Mouse (Mus musculus): Measurements from ENCODE around the gene Gm20388. TPM values are rescaled to one million over a fixed set of nuclear protein-coding genes. Genes with fewer than 3 reads are reported as not detected.
A peak's percentile ranks its signal among the peaks of the same experiment; 100 is the strongest.

Gene Gm20388
- polyA plus RNA-seq, 1 experiment: 28.1 TPM

DNA sequence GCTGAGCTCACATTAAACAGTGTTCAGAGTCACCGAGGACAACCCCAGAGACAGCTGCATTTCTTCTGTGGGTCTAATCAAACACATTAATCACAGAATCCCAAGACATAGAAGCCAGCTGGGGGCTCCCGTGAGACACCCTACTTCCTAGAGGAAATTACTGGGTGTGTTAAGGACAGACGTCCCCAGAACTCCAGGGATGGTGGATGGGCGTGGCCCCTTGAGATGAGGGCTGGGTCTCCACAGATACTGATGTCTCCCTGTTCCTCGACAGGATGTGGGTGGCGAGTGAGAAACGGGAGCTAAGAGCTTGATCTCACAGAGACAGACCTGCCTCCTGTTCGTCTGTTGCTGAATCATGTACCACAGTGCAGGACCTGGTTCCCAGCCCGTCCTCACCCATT lies 2432.2 kb downstream of the Gm20388 start:
- Histone ChIP-seq H3K9me3 (replicated peaks; ENCODE audit: control insufficient read depth, insufficient read depth, low read length, poor library complexity, severe bottlenecking) (no peaks in the 10 kb centered on the region), H3K9ac (ENCODE audit: low read depth, poor library complexity, severe bottlenecking) (no peak overlapping the region), H3K27me3 (ENCODE audit: control insufficient read depth, insufficient read depth, low read length, poor library complexity, severe bottlenecking) (no peaks in the 10 kb centered on the region), H3K4me1 (ENCODE audit: control insufficient read depth, insufficient read depth, low read length) (peaks cover 4% of the 10 kb centered on the region), H3K27ac (ENCODE audit: insufficient read depth, low read length) (no peak overlapping the region), H3K36me3 (ENCODE audit: control insufficient read depth, insufficient read depth, low read length, poor library complexity, severe bottlenecking) (no peaks in the 10 kb centered on the region), H3K4me3 (ENCODE audit: low read depth, low read length) (no peak overlapping the region)
- TF ChIP-seq CTCF (IDR thresholded peaks at IDR 0.05; ENCODE audit: low read depth, low read length): no peak
- no peak for TF ChIP-seq POLR2A (IDR thresholded peaks at IDR 0.05; ENCODE audit: insufficient read depth, low read length)
- TF ChIP-seq EP300 (IDR thresholded peaks at IDR 0.05; ENCODE audit: insufficient read depth, low read depth, low read length): no peak

DNA sequence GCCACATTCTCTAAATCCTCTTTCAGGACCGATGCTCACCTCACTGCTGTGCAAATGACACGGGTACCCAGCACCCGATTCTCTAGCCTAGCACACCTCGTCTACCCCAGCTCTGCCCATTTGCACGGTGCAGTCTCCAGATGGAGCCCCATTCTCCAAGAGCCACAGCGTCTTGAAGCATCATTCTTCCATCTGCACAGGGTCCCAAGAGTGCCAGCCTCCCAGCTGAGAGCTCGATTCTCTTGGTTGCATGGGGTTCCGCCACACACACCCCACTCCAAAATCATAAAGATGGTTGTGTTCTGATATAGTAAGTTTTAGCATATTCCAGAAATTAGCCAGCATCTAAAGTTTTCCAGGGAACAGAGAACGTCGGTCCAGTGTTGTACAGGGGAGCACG lies 2432.7 kb downstream of the Gm20388 start:
- Histone ChIP-seq H3K9ac (ENCODE audit: low read depth, poor library complexity, severe bottlenecking) (peak overlapping the region; percentile 38), H3K4me3 (ENCODE audit: low read depth, low read length) (peak overlapping the region; percentile 37), H3K9me3 (replicated peaks; ENCODE audit: control insufficient read depth, insufficient read depth, low read length, poor library complexity, severe bottlenecking) (no peaks in the 10 kb centered on the region), H3K27ac (ENCODE audit: insufficient read depth, low read length) (peak overlapping the region; percentile 9; the same call in 1 of the 2 replicates), H3K36me3 (ENCODE audit: control insufficient read depth, insufficient read depth, low read length, poor library complexity, severe bottlenecking) (no peaks in the 10 kb centered on the region), H3K4me1 (ENCODE audit: control insufficient read depth, insufficient read depth, low read length) (peaks cover 4% of the 10 kb centered on the region), H3K27me3 (ENCODE audit: control insufficient read depth, insufficient read depth, low read length, poor library complexity, severe bottlenecking) (no peaks in the 10 kb centered on the region)
- no peak for TF ChIP-seq EP300 (IDR thresholded peaks at IDR 0.05; ENCODE audit: insufficient read depth, low read depth, low read length)
- TF ChIP-seq CTCF (IDR thresholded peaks at IDR 0.05; ENCODE audit: low read depth, low read length): no peak
- no peak for TF ChIP-seq POLR2A (IDR thresholded peaks at IDR 0.05; ENCODE audit: insufficient read depth, low read length)

DNA sequence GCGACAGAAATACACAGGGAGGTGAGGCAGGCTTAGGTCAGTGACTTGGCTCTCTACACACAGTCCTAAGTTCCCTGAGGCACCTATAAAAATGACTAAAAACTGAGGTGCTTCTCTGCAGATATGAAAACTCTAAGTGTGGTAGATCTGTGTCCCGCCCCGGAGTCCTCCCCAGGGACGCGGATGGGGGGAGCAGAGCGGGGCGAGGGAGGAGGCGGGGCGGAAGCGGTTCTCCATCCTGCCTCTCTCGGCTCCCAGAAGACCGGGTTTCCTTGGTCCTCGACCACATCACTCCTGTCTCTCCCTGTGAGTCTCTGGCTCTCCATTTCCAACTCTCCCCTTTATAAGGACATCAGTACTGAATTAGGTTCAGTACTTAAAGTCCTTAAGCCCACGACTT lies 2433.1 kb downstream of the Gm20388 start:
- Histone ChIP-seq H3K27me3 (ENCODE audit: control insufficient read depth, insufficient read depth, low read length, poor library complexity, severe bottlenecking) (no peaks in the 10 kb centered on the region), H3K36me3 (ENCODE audit: control insufficient read depth, insufficient read depth, low read length, poor library complexity, severe bottlenecking) (no peaks in the 10 kb centered on the region), H3K9me3 (replicated peaks; ENCODE audit: control insufficient read depth, insufficient read depth, low read length, poor library complexity, severe bottlenecking) (no peaks in the 10 kb centered on the region), H3K4me1 (ENCODE audit: control insufficient read depth, insufficient read depth, low read length) (peaks cover 4% of the 10 kb centered on the region), H3K9ac (ENCODE audit: low read depth, poor library complexity, severe bottlenecking) (peak overlapping the region; percentile 38), H3K4me3 (ENCODE audit: low read depth, low read length) (peak overlapping the region; percentile 37), H3K27ac (ENCODE audit: insufficient read depth, low read length) (peak overlapping the region; percentile 49)
- TF ChIP-seq POLR2A (IDR thresholded peaks at IDR 0.05; ENCODE audit: insufficient read depth, low read length) (no peak), EP300 (IDR thresholded peaks at IDR 0.05; ENCODE audit: insufficient read depth, low read depth, low read length) (no peak), CTCF (IDR thresholded peaks at IDR 0.05; ENCODE audit: low read depth, low read length) (no peak)

DNA sequence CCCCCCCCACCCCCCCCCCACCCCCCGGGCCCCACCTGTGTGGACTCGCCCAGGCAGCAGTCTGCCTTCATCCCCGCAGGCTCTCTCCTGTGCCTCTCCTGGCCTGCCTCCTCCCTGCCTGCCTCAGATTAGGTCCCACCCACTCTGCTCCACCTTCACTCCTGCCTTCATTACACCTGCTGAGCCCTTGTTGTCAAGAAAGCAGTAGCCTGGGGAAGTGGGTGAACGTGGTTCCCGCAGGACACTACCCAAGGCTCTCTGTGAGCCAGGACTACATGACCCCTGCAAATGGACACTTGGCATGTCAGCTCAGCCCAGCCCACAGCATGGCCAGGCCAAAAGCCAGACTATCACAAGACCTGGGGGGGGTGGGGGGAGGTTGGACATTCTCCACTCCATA lies 2433.6 kb downstream of the Gm20388 start:
- H3K4me3 ChIP-seq (ENCODE audit: low read depth, low read length): peak overlapping the region; percentile 32; the same call in 1 of the 2 replicates
- H3K27me3 ChIP-seq (ENCODE audit: control insufficient read depth, insufficient read depth, low read length, poor library complexity, severe bottlenecking): no peaks in the 10 kb centered on the region
- H3K4me1 ChIP-seq (ENCODE audit: control insufficient read depth, insufficient read depth, low read length): peaks cover 4% of the 10 kb centered on the region

GRCm38 (mm10) chr8:122345181-122346095 lies 2434.8 kb downstream of the Gm20388 start:
- H3K9ac ChIP-seq (ENCODE audit: low read depth, poor library complexity, severe bottlenecking): peak overlapping the region; percentile 13; the same call in 1 of the 2 replicates
- H3K27me3 ChIP-seq (ENCODE audit: control insufficient read depth, insufficient read depth, low read length, poor library complexity, severe bottlenecking): no peaks in the 10 kb centered on the region
- no peak overlapping the region for H3K4me3 ChIP-seq (ENCODE audit: low read depth, low read length)
- peaks cover 5% of the 10 kb centered on the region for H3K4me1 ChIP-seq (ENCODE audit: control insufficient read depth, insufficient read depth, low read length)
- TF ChIP-seq CTCF (IDR thresholded peaks at IDR 0.05; ENCODE audit: low read depth, low read length) (no peak), EP300 (IDR thresholded peaks at IDR 0.05; ENCODE audit: insufficient read depth, low read depth, low read length) (no peak), POLR2A (IDR thresholded peaks at IDR 0.05; ENCODE audit: insufficient read depth, low read length) (no peak)
- H3K9me3 ChIP-seq (replicated peaks; ENCODE audit: control insufficient read depth, insufficient read depth, low read length, poor library complexity, severe bottlenecking): no peaks in the 10 kb centered on the region
- no peaks in the 10 kb centered on the region for H3K36me3 ChIP-seq (ENCODE audit: control insufficient read depth, insufficient read depth, low read length, poor library complexity, severe bottlenecking)
- no peak overlapping the region for H3K27ac ChIP-seq (ENCODE audit: insufficient read depth, low read length)

More for the DNA sequence above, 2433.6 kb downstream of the Gm20388 start:
- H3K36me3 ChIP-seq (ENCODE audit: control insufficient read depth, insufficient read depth, low read length, poor library complexity, severe bottlenecking): no peaks in the 10 kb centered on the region
- TF ChIP-seq EP300 (IDR thresholded peaks at IDR 0.05; ENCODE audit: insufficient read depth, low read depth, low read length) (peak; percentile 72; the same call in 1 of the 2 replicates), POLR2A (IDR thresholded peaks at IDR 0.05; ENCODE audit: insufficient read depth, low read length) (no peak), CTCF (IDR thresholded peaks at IDR 0.05; ENCODE audit: low read depth, low read length) (no peak)
- no peaks in the 10 kb centered on the region for H3K9me3 ChIP-seq (replicated peaks; ENCODE audit: control insufficient read depth, insufficient read depth, low read length, poor library complexity, severe bottlenecking)
- peak overlapping the region; percentile 73 for H3K27ac ChIP-seq (ENCODE audit: insufficient read depth, low read length)
- peak overlapping the region; percentile 38 for H3K9ac ChIP-seq (ENCODE audit: low read depth, poor library complexity, severe bottlenecking)

Measured in ES-Bruce4 (cell line).